Mouse (Mus musculus) cerebellum, postnatal 10 days (tissue): ENCODE measurements around the gene Ccdc6.
A peak's percentile ranks its signal among the peaks of the same experiment; 100 is the strongest.

ENCODE experiments used
- DNase-seq, 2 experiments: peaks; one replicate each; pipeline ENCODE4 v3.0.0; 2021; ENCODE audit warnings: mixed read lengths in 2 of 2

The Ccdc6 gene

GRCm38 (mm10) chr10:70096366-70097188, at the start of gene Ccdc6:
Gene Ccdc6 (plus strand): TSS chr10:70097121.
- peak; percentile 96 for DNase-seq

- no peak for DNase-seq
Measured at GRCm38 (mm10) chr10:70049771-70050170, 47.1 kb upstream of the Ccdc6 start.

- DNase-seq, result no peak
Measured at GRCm38 (mm10) chr10:70055291-70055690, 41.6 kb upstream of the Ccdc6 start.

- DNase-seq, result peak; percentile 28 to 42
Measured at GRCm38 (mm10) chr10:70057064-70057463, 39.9 kb upstream of the Ccdc6 start.

GRCm38 (mm10) chr10:70060021-70060688, 36.8 kb upstream of the Ccdc6 start:
- peak; percentile 34 to 41 for DNase-seq

GRCm38 (mm10) chr10:70060689-70061081, 36.2 kb upstream of the Ccdc6 start:
- DNase-seq, result peak; percentile 35 to 50

- no peak for DNase-seq
Measured at GRCm38 (mm10) chr10:70063881-70064555, 32.9 kb upstream of the Ccdc6 start.

- peak; percentile 88 to 91 for DNase-seq
Measured at GRCm38 (mm10) chr10:70065191-70065590, 31.7 kb upstream of the Ccdc6 start.

GRCm38 (mm10) chr10:70066497-70067168, 30.3 kb upstream of the Ccdc6 start:
- DNase-seq, result peak; percentile 41

GRCm38 (mm10) chr10:70067169-70068115, 29.5 kb upstream of the Ccdc6 start:
- peak; percentile 39 to 51 for DNase-seq

GRCm38 (mm10) chr10:70069321-70069720, 27.6 kb upstream of the Ccdc6 start:
- DNase-seq, result no peak

- DNase-seq, result no peak
Measured at GRCm38 (mm10) chr10:70071334-70071733, 25.6 kb upstream of the Ccdc6 start.

- DNase-seq, result peak; percentile 51 to 62
Measured at GRCm38 (mm10) chr10:70077452-70077851, 19.5 kb upstream of the Ccdc6 start.

- DNase-seq, result no peak
Measured at GRCm38 (mm10) chr10:70080908-70081307, 16.0 kb upstream of the Ccdc6 start.

- no peak for DNase-seq
Measured at GRCm38 (mm10) chr10:70081564-70082175, 15.3 kb upstream of the Ccdc6 start.

- no peak for DNase-seq
Measured at GRCm38 (mm10) chr10:70083241-70083640, 13.7 kb upstream of the Ccdc6 start.

GRCm38 (mm10) chr10:70085256-70085961, 11.5 kb upstream of the Ccdc6 start:
- no peak for DNase-seq

- no peak for DNase-seq
Measured at GRCm38 (mm10) chr10:70088788-70089187, 8.1 kb upstream of the Ccdc6 start.

GRCm38 (mm10) chr10:70091876-70092462, 5.0 kb upstream of the Ccdc6 start:
- DNase-seq, result no peak

- DNase-seq, result no peak
Measured at GRCm38 (mm10) chr10:70093782-70094181, 3.1 kb upstream of the Ccdc6 start.
